Mouse (Mus musculus): ENCODE measurements around the gene Kif3c. TPM values are rescaled to one million over a fixed set of nuclear protein-coding genes. Genes with fewer than 3 reads are reported as not detected.

Gene Kif3c
- polyA plus RNA-seq (2017; shearing (Covaris generic)), result 1 to 10 TPM; 7.6 to 8.2 TPM

GRCm38 (mm10) chr12:3364508-3365448, at the start of gene Kif3c:
Gene Kif3c, plus strand, starts transcription at chr12:3365132.

GRCm38 (mm10) chr12:3426530-3427034, 61.6 kb downstream of the Kif3c start, which contains the start of gene Asxl2:
Gene Asxl2, plus strand, starts transcription at chr12:3426857.

Other genes with a start within 250 kb of the Kif3c start
- 100 to 1,000 TPM; 168 to 169 TPM for gene Rab10, start 55.2 kb upstream of the Kif3c start, polyA plus RNA-seq (2017; shearing (Covaris generic))
- 10 to 100 TPM; 56.3 to 75.2 TPM for gene Asxl2, start 61.7 kb downstream of the Kif3c start, polyA plus RNA-seq (2017; shearing (Covaris generic))
- gene Dtnb, start 207.2 kb downstream of the Kif3c start, polyA plus RNA-seq (2017; shearing (Covaris generic)), result 100 to 1,000 TPM in 1 of 2 experiments, 10 to 100 TPM in 1; 76.1 to 118 TPM